Mouse (Mus musculus): ENCODE measurements around the gene Mfap1b. TPM values are rescaled to one million over a fixed set of nuclear protein-coding genes. Genes with fewer than 3 reads are reported as not detected.

Mfap1b gene
- polyA plus RNA-seq, 1 experiment from 2014 or later: 13.9 TPM

- H3K27ac ChIP-seq (ENCODE audit: low read depth): no peak overlapping the region
- H3K4me3 ChIP-seq (ENCODE audit: low read depth, low read length): no peak overlapping the region
- H3K9me3 ChIP-seq (ENCODE audit: low read length): no peaks in the 10 kb centered on the region
- no peaks in the 10 kb centered on the region for H3K27me3 ChIP-seq (ENCODE audit: insufficient read depth, low read length)
- DNase-seq (no peak), ATAC-seq (no peak)
- peaks cover 23% of the 10 kb centered on the region for H3K36me3 ChIP-seq (replicated peaks; ENCODE audit: insufficient read depth, low read length)
- H3K9ac ChIP-seq (replicated peaks): 0 out of 2 replicates have a peak overlapping the region, but pooled peaks have one; percentile 2
- TF ChIP-seq CTCF (IDR thresholded peaks at IDR 0.05; ENCODE audit: low read depth): no peak
- TF ChIP-seq EP300 (IDR thresholded peaks at IDR 0.05; ENCODE audit: low read depth): no peak
- peaks cover 25% of the 10 kb centered on the region for H3K4me1 ChIP-seq (ENCODE audit: insufficient read depth)
- no peak overlapping the region for H3K4me2 ChIP-seq (ENCODE audit: low read depth, low read length)
- 83% methylated on average over 3 of the region's 3 CpGs for WGBS (ENCODE audit: insufficient replicate concordance)
Observed at GRCm38 (mm10) chr2:121418476-121418875, 55.4 kb downstream of the Mfap1b start.

GRCm38 (mm10) chr2:121416356-121416755, 57.5 kb downstream of the Mfap1b start:
- Histone ChIP-seq H3K4me3 (ENCODE audit: low read depth, low read length) (no peak overlapping the region), H3K4me2 (ENCODE audit: low read depth, low read length) (0 out of 2 replicates have a peak overlapping the region, but pooled peaks have one; percentile 6), H3K36me3 (replicated peaks; ENCODE audit: insufficient read depth, low read length) (peaks cover 9% of the 10 kb centered on the region; the same call in 1 of the 2 replicates), H3K27ac (ENCODE audit: low read depth) (no peak overlapping the region), H3K9me3 (ENCODE audit: low read length) (no peaks in the 10 kb centered on the region), H3K4me1 (ENCODE audit: insufficient read depth) (peaks cover 31% of the 10 kb centered on the region), H3K9ac (replicated peaks) (no peak overlapping the region; the same call in 1 of the 2 replicates), H3K27me3 (ENCODE audit: insufficient read depth, low read length) (no peaks in the 10 kb centered on the region)
- DNase-seq (no peak), ATAC-seq (no peak)
- WGBS (ENCODE audit: insufficient replicate concordance): 84% methylated on average over 6 of the region's 6 CpGs
- no peak for TF ChIP-seq CTCF (IDR thresholded peaks at IDR 0.05; ENCODE audit: low read depth)
- TF ChIP-seq EP300 (IDR thresholded peaks at IDR 0.05; ENCODE audit: low read depth): no peak

GRCm38 (mm10) chr2:121415591-121415990, 58.3 kb downstream of the Mfap1b start:
- no peak for TF ChIP-seq CTCF (IDR thresholded peaks at IDR 0.05; ENCODE audit: low read depth)
- TF ChIP-seq EP300 (IDR thresholded peaks at IDR 0.05; ENCODE audit: low read depth): no peak
- H3K4me1 ChIP-seq (ENCODE audit: insufficient read depth): peaks cover 31% of the 10 kb centered on the region
- H3K4me2 ChIP-seq (ENCODE audit: low read depth, low read length): peak overlapping the region; percentile 90
- no peaks in the 10 kb centered on the region for H3K9me3 ChIP-seq (ENCODE audit: low read length)
- no peaks in the 10 kb centered on the region for H3K27me3 ChIP-seq (ENCODE audit: insufficient read depth, low read length)
- ATAC-seq: no peak
- H3K9ac ChIP-seq (replicated peaks): no peak overlapping the region
- H3K36me3 ChIP-seq (replicated peaks; ENCODE audit: insufficient read depth, low read length): peaks cover 9% of the 10 kb centered on the region; the same call in 1 of the 2 replicates
- H3K27ac ChIP-seq (ENCODE audit: low read depth): no peak overlapping the region
- DNase-seq: no peak
- 0 out of 2 replicates have a peak overlapping the region, but pooled peaks have one; percentile 83 for H3K4me3 ChIP-seq (ENCODE audit: low read depth, low read length)
- WGBS (ENCODE audit: insufficient replicate concordance): 59% methylated on average over 3 of the region's 3 CpGs

- no peak for DNase-seq
- Histone ChIP-seq H3K27me3 (ENCODE audit: insufficient read depth, low read length) (no peaks in the 10 kb centered on the region), H3K4me2 (ENCODE audit: low read depth, low read length) (peak overlapping the region; percentile 90), H3K4me3 (ENCODE audit: low read depth, low read length) (peak overlapping the region; percentile 83), H3K4me1 (ENCODE audit: insufficient read depth) (peaks cover 31% of the 10 kb centered on the region), H3K9me3 (ENCODE audit: low read length) (no peaks in the 10 kb centered on the region), H3K27ac (ENCODE audit: low read depth) (no peak overlapping the region), H3K36me3 (replicated peaks; ENCODE audit: insufficient read depth, low read length) (peaks cover 9% of the 10 kb centered on the region; the same call in 1 of the 2 replicates), H3K9ac (replicated peaks) (peak overlapping the region; percentile 90; the same call in 1 of the 2 replicates)
- ATAC-seq: no peak
- WGBS (ENCODE audit: insufficient replicate concordance): 23% methylated on average over 3 of the region's 3 CpGs
- TF ChIP-seq EP300 (IDR thresholded peaks at IDR 0.05; ENCODE audit: low read depth): no peak
- no peak for TF ChIP-seq CTCF (IDR thresholded peaks at IDR 0.05; ENCODE audit: low read depth)
Observed at GRCm38 (mm10) chr2:121415103-121415502, 58.8 kb downstream of the Mfap1b start.

- Histone ChIP-seq H3K9me3 (ENCODE audit: low read length) (no peaks in the 10 kb centered on the region), H3K27me3 (ENCODE audit: insufficient read depth, low read length) (no peaks in the 10 kb centered on the region), H3K4me2 (ENCODE audit: low read depth, low read length) (peak overlapping the region; percentile 90), H3K4me3 (ENCODE audit: low read depth, low read length) (peak overlapping the region; percentile 83), H3K27ac (ENCODE audit: low read depth) (peak overlapping the region; percentile 95), H3K9ac (replicated peaks) (peak overlapping the region; percentile 90), H3K4me1 (ENCODE audit: insufficient read depth) (peaks cover 31% of the 10 kb centered on the region), H3K36me3 (replicated peaks; ENCODE audit: insufficient read depth, low read length) (peaks cover 6% of the 10 kb centered on the region; the same call in 1 of the 2 replicates)
- ATAC-seq (peak; percentile 47), DNase-seq (no peak)
- no peak for TF ChIP-seq EP300 (IDR thresholded peaks at IDR 0.05; ENCODE audit: low read depth)
- TF ChIP-seq CTCF (IDR thresholded peaks at IDR 0.05; ENCODE audit: low read depth): 0 out of 2 replicates have a peak, but pooled peaks have one; percentile 1
- under 1% methylated on average over 30 of the region's 32 CpGs for WGBS (ENCODE audit: insufficient replicate concordance)
Observed at GRCm38 (mm10) chr2:121414139-121414685, 59.7 kb downstream of the Mfap1b start.

- Histone ChIP-seq H3K4me1 (ENCODE audit: insufficient read depth) (peaks cover 31% of the 10 kb centered on the region), H3K4me2 (ENCODE audit: low read depth, low read length) (peak within 1 kb of the TSS; percentile 90), H3K4me3 (ENCODE audit: low read depth, low read length) (peak within 1 kb of the TSS; percentile 83), H3K27me3 (ENCODE audit: insufficient read depth, low read length) (no peaks in the 10 kb centered on the region), H3K36me3 (replicated peaks; ENCODE audit: insufficient read depth, low read length) (peaks cover 6% of the 10 kb centered on the region; the same call in 1 of the 2 replicates), H3K9me3 (ENCODE audit: low read length) (no peaks in the 10 kb centered on the region), H3K27ac (ENCODE audit: low read depth) (peak within 1 kb of the TSS; percentile 95), H3K9ac (replicated peaks) (peak within 1 kb of the TSS; percentile 90)
- no peak for TF ChIP-seq EP300 (IDR thresholded peaks at IDR 0.05; ENCODE audit: low read depth)
- TF ChIP-seq CTCF (IDR thresholded peaks at IDR 0.05; ENCODE audit: low read depth): peak; percentile 54
- under 1% methylated on average over 59 of the region's 68 CpGs for WGBS (ENCODE audit: insufficient replicate concordance)
- ATAC-seq (peak; percentile 98), DNase-seq (peak; percentile 96)
Observed at GRCm38 (mm10) chr2:121413387-121414042, 60.4 kb downstream of the Mfap1b start, which contains the start of the genes Pdia3 and Catsper2. TSS of gene Pdia3 (plus strand) at chr2:121413775. TSS of gene Catsper2 (minus strand) at chr2:121413792.
